Mouse (Mus musculus): ENCODE results near the gene Yeats2.

GRCm38 (mm10) chr16:20280238-20280637 lies 139.4 kb downstream of the Yeats2 start:
- no peak for TF ChIP-seq CTCF (IDR thresholded peaks at IDR 0.05; ENCODE audit: borderline replicate concordance, insufficient read depth, low read depth, low read length)
- TF ChIP-seq POLR2A (IDR thresholded peaks at IDR 0.05; ENCODE audit: borderline replicate concordance, insufficient read depth, low read length): no peak
